Mouse (Mus musculus): Measurements from ENCODE around the gene Cptp.

DNA sequence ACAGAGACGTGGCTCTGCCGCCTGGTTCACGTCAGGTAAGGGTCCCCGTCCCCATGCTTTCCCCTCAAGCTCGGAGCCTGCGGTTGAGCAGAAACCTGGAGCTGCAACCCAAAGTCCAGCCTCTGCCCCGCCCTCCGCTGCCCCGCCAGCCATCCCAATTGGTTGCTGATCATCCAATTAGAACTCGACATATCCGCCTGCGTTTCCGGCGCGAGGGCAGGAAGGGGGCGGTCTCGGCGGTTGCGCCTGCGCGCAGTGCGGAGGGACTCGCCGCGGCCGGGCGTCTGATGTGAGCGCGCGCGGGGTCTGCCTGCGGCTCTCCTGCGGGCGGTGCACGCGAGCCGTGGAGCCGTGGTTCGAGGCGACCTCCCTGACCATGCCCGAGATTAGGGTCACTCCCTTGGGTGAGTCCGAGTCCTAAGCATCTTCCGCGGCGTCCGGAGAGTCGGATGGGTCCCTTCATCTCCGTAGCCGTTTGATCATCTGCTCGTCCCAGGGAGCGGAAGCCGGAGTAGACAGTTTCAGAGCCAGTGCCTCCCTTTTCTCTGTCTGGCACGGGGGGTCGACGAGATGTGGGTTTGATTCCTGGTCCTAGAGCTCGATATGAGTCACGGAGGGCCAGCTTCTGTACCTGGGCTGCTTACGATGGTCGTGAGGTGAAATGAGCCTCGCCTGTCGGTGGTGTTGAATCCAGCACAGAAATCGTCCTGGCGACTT, at the start of gene Cptp, which contains the start of gene Ints11:
- no peak for TF ChIP-seq ZKSCAN1 (IDR thresholded peaks at IDR 0.05; ENCODE audit: low read depth, low read length)
- no peak for TF ChIP-seq CTCF (IDR thresholded peaks at IDR 0.05 in 2 of 3, conservative IDR thresholded peaks at IDR 0.05 in 1 of 3; ENCODE audit: control insufficient read depth in 1 of 3, insufficient read depth in 1 of 3, low read depth in 2 of 3, low read length in 3 of 3, poor library complexity in 1 of 3, severe bottlenecking in 1 of 3)
- TF ChIP-seq POLR2A (IDR thresholded peaks at IDR 0.05; ENCODE audit: control insufficient read depth in 1 of 2, insufficient read depth in 1 of 2, low read depth in 1 of 2, low read length in 2 of 2, poor library complexity in 1 of 2), result peak; percentile 96 to 97
- TF ChIP-seq CHD2 (IDR thresholded peaks at IDR 0.05; ENCODE audit: low read length), result no peak
- no peak for TF ChIP-seq CHD1 (IDR thresholded peaks at IDR 0.05; ENCODE audit: low read depth, low read length)
- no peak for TF ChIP-seq EP300 (IDR thresholded peaks at IDR 0.05; ENCODE audit: low read depth in 1 of 2, low read length in 2 of 2)
- TF ChIP-seq USF1 (IDR thresholded peaks at IDR 0.05; ENCODE audit: low read depth, low read length), result no peak
